Mouse (Mus musculus) layer of hippocampus, postnatal 36 days (tissue): ENCODE results near the gene Smg1. TPM values are rescaled to one million over a fixed set of nuclear protein-coding genes. Genes with fewer than 3 reads are reported as not detected.

Experiments used
- DNase-seq, 2 experiments: peaks; one replicate each; pipeline ENCODE4 v3.0.0; 2022
- total RNA-seq, 2 experiments: library from RNA; stranded (reverse); gene quantifications; 2 replicates each; pipeline ENCODE4 v1.2.3; 2021

Smg1 gene
- total RNA-seq = 10 to 100 TPM; 84.4 to 91.5 TPM

DNA sequence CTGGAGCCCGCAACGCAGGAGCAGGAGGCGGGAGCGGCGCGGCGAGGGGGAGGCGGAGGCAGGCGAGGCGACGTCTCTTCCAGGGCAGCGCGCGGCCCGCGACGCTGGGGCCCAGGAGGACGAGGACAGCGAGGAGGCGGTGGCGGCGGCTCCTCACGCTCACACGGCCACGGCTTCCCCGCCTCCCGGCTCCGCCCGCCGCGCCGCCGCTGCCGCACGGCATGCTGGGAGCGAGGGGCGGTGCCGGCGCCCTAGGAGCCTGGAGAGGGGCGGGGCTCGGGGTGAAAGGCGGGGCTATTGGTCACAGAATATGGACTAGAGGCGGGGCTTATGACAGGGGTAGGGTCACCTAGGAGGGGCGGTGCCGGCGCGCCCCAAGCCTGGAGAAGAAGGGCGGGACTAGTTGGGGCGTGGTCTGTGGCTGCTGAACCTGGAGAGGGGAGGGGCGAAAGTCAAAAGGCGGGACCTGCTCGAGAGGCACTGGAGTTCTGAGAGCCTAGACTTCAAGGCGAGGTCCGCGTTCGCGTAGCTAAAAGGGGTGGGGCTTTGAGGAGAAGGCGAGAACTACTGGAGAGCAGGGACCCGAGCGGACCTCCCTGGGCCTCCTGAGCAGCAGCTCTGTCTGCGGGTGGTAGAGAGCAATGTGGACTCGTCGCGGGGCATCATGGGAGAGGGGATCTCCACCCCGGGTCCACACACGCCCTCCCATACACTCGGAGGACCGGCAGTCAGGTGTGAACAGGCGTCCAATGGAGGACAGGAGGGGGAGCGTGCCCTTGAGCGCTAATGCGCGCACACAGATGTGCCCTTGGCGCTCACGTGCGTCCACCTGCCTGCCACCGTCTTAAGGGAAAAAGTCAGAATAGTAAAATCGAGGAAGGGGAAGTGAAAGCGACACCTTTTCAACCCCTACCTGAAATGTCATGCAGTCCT lies at the start of gene Smg1:
Gene Smg1, minus strand, starts transcription at position 218 of the 933 bp plus-strand sequence.
- DNase-seq = peak; percentile 97 to 98

- no peak for DNase-seq
These were observed 39.7 kb upstream of the Smg1 start for GRCm38 (mm10) chr7:118283186-118283585.

GRCm38 (mm10) chr7:118282543-118282942 lies 39.1 kb upstream of the Smg1 start:
- DNase-seq = no peak

DNA sequence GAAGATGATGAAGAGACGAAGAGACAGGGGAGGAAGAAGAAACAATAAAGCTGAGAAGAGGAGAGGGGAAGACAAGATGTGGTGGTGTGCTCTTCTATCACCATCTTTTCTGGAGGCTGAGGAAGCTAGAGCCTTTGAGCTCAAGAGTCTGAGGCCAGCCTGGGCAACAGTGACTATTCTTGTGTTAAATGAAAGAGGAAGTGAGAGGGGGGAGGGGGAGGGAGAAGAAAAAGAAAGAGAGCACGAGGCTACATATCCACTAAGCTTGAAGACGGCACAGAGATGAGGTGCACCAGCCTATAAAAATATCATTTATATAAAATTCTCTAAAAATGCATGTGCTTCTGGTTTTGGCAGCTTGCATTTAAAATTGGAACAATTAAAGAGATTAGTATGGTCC lies 36.1 kb upstream of the Smg1 start:
- no peak for DNase-seq

DNA sequence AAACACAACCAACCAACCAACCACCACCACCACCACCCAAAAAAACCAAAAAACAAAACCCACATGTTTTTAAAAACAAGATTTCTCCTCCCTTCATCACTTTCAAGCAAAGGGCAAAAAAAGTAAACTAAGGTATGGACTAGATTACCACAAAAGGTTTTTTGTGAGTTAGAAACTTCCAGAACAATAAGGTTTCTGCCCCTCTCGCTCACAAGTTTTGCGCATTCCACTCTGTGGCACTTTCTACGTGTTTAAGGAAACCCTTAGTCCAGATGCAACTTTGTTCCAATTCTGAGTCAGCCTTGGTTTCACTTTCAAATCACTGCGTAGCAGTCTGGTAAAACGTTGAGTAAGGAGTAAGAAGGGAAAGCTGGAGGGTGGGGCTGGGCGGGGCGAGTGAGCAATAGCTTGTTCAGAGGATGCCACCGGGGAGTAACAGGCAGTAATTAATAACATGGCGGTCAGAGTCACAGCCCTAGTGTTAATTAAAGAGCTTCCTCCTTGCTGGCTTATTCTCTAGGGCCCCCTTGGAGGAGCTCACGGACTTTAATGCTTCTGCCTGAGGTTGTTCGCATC lies 34.0 kb upstream of the Smg1 start:
- DNase-seq = no peak

GRCm38 (mm10) chr7:118276684-118277334 lies 33.3 kb upstream of the Smg1 start:
- no peak for DNase-seq

- DNase-seq = no peak
These were observed 31.8 kb upstream of the Smg1 start for GRCm38 (mm10) chr7:118275265-118275664.

- DNase-seq = no peak
These were observed 31.4 kb upstream of the Smg1 start for GRCm38 (mm10) chr7:118274851-118275250.

DNA sequence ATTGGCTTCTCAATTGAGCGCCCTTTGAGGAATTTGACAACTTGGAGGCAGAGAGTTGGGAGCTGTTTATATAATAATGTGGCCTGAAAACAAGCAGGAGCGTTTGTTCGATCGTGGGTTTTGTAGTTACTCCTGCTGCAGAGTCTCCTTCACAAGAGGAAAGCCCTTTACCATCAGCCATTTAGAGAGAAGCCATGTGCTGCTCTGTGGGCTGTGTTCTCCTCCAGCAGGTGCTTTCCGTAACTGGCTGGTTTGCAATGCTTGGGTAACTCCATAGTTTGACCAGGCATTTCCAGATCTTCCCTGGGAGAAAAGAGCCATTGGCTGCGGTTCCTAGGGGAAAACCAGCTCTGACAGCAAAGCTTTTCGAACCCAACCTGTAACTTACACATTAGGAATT lies 30.7 kb upstream of the Smg1 start:
- DNase-seq = no peak

DNA sequence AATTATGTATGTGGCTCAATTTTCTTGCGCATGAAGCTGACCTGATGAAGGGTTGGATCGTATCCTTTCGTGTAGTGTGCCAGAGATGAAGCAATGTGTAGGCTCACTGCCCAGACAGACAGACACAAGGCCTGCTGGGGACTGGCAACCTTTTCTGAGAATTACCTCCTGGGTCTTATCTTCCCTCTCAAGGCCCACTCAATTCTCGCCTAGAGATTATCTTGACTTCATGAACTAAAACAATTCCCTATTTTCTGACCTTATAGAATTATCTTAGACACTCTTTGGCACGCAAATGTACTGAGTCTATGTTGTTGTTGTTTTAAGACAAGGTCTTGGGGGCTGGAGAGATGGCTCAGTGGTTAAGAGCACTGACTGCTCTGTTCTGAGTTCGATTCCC lies 22.6 kb upstream of the Smg1 start:
- no peak for DNase-seq

DNA sequence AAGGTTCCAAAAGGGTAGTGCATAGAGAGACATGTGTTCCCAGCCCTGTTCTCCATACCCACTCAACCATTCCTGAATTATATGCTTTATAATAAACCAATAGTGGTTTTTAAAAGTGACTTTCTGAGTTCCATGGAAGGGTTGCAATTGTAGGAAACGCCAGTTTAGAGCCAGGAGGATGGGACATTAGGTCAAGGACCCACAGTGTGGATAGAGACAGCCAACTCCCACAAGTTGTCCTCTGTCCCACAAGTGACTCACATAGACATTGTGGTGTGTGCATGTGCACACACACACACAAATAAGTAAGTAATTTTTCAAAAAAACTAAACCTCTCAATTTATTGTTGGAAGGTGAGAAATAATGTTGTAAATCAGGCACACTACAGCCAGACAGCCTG lies 20.1 kb upstream of the Smg1 start:
- no peak for DNase-seq

- DNase-seq = no peak
These were observed 18.9 kb upstream of the Smg1 start for GRCm38 (mm10) chr7:118262409-118262808.

- no peak for DNase-seq
These were observed 16.3 kb upstream of the Smg1 start for GRCm38 (mm10) chr7:118259676-118260305.

DNA sequence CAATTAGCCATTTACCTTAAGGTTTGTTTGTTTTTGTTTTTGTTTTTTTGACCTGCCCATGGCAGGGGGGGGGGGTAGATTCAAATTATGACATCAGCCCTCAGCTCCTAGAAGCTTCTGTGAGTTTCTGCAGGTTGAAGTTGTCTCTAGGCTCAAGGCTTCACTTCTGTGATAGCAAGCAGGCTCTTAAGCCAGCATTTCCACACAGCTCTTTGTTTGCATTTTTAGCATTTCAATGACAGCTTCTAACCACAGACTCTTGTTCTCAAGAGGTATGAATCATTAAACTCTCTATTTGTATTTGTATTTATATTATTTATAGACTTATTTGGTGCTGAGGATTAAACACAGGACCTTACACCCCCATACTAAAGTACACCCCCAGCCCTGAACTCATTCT lies 15.0 kb upstream of the Smg1 start:
- no peak for DNase-seq

GRCm38 (mm10) chr7:118256740-118257139 lies 13.3 kb upstream of the Smg1 start:
- DNase-seq = no peak

DNA sequence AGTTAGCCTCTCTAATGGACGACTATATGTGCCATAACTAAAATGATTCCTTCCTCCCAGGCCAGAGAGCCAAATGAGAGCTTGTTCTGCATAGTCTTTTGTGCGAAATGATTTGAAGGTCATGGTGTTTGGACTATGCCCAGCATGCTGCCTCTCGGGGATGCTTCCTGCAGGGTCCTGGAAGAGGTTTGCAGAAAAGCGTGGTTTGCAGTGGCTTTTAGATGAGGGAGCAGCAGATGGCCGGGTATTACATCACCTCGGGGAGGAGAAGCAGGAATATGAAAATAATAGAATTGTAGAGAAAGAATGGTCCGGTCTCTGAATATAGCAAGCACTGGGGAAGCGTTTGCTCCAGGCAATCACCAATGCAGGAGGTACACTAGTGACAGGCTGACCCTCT lies 11.0 kb upstream of the Smg1 start:
- DNase-seq = peak; percentile 42 to 62

DNA sequence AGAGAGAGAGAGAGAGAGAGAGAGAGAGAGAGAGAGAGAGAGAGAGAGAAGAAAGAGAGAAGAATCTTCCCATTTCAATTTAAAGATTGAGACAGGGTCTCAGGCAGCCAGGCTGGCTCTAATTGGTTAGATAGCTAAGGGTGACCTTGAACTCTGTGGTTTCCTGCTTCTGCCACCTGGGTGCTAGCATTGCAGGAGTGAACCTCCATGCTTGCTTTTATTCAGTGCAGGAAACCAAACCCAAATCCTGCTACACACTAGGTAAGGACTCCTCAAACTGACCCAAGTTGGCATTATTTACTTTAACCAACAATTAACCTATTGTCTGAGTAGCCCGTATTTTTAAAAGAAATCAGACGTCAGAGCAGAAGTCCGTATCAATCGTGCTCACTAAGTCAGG lies 10.5 kb upstream of the Smg1 start:
- DNase-seq = no peak

DNA sequence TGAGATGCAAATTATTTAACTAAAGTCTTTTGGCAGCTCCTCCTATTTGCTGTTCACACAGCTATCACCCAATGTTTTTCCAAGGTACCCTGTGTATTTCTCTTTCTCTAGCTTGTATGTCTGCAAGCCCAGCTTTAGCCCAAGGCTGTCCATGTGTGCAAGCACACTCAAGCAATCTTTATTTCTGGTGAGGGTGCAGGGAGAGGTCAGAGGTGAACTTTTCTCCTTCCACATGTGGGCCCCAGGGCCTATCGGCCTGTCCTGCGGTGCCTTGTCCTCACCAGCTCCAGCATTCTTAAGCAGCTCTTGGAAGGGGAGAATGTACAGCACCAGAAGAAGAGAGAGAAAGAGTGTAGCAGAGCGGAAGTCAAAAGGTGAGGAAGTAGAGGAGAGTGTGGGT lies 9.5 kb upstream of the Smg1 start:
- DNase-seq = no peak

DNA sequence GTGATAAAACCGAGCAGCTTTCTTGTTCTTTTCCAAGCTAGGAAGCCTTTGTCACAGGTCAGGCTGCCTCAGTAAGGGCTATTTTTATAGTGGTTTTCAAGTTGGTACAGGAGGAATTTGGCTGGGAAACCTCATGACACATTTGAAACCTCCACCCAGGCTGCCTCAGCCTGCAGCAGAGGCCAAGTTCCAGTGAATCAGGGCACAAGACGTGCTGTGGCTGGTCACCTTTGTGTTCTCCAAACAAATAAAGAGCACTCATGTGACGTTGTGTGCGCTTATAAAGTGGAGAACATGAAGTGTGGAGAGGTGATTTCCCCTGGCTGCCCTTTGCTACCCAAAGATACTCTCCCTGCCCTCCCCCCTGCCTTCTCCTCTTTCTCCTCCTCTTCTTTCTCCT lies 8.9 kb upstream of the Smg1 start:
- DNase-seq = no peak

- no peak for DNase-seq
These were observed 8.1 kb upstream of the Smg1 start for GRCm38 (mm10) chr7:118251392-118252170.

- DNase-seq = no peak
These were observed 7.2 kb upstream of the Smg1 start for GRCm38 (mm10) chr7:118250482-118251160.

DNA sequence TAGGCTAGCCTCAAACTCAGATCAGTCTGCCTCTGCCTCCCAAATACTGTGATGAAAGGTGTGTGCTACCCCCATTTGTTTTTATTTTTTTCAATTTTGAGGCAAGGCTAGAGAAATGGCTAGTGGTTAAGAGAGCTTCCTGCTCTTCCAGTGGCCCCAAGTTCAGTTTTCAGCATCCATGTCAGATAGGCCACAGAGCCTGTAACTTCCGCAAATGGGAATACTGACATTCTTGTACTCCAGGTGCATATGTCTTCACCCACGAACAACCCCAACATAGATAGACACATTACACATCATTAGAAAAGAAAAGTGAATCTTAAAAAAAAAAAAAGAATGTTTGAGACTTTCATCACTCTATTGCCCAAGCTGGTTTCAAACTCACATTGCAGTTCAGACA lies 6.1 kb upstream of the Smg1 start:
- DNase-seq = no peak
